Mouse (Mus musculus) lung, postnatal 36 days (tissue): Measurements from ENCODE around the gene Iqck.

Experiments used
- DNase-seq: peaks from one replicate; pipeline ENCODE4 v3.0.0; 2022; ENCODE audit warnings: mixed read lengths

The Iqck gene

DNA sequence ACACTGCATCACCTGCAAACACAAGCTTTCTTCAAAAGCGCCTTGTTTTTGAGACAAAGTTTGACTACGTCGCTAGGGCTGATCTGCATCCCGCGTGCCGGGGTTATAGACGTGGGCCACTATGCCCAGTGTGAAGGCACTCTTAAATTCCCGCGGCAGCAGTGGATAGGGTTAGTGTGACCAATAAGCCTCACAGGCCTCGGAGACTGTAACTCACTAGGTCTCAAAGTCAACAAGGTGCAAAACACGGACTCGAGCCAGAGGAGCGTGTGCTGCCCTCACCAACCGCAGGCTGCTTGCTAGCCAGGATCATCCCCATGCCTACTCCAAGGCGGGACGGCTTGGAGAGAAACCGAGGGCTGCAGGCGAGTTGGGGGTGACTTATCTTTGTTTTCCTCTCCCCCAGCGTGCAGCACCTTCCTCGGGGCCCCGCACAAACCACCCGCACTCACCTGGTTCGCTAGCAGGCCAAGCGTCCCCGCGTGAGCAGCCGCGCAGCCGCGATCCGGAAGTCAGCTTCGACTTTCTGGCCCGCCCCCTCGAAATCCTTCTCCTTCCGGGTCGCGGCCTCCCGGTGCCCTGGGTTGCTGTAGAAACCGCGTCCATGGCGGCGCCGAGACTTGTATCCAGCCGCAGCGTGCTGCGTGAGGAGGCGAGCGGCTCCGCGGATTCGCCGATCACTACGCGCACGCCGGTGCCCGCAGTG lies at the start of gene Iqck:
TSS of gene Iqck (plus strand) at position 582 of the 706 bp plus-strand sequence.
- DNase-seq, result peak; percentile 93

DNA sequence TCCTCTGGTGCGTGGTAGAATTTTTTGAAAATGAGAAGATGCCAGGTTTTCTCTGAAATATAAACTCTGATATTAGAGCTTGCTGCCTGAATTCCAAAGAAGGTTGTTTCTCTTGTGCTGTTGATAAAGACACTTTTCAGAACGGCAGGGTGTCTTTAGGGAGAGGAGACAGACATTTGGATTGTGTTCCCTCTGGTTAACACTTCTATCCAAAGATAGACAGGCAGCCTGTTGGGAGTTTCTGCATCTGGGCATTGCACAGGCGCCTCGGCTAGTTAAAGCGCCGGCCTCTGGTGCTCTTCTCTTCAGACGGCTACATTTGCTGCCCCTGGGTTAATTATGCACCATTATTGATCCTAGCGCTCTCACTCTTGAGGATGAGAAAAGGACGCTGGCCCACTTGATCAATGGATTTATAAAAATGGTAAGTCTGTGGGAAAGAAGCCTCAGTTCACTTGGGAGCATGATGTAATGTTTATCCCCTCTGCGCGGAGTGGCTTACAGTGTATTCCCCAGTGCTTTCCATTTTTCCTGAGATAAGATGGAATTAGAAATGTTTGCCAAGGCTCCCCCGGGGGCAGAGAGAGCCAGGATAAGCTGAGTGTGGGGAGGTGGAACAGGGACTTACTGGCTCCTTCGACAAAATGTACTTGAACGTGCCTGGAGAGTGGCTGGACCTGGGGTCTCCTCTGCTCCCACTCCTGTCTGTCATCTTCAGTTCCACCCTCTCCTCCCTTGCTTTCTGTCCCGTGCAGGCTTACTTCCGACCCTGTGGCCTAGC lies 48.7 kb upstream of the Iqck start:
- no peak for DNase-seq

- DNase-seq, result no peak
Observed at GRCm38 (mm10) chr7:118807899-118808298, 47.7 kb upstream of the Iqck start.

DNA sequence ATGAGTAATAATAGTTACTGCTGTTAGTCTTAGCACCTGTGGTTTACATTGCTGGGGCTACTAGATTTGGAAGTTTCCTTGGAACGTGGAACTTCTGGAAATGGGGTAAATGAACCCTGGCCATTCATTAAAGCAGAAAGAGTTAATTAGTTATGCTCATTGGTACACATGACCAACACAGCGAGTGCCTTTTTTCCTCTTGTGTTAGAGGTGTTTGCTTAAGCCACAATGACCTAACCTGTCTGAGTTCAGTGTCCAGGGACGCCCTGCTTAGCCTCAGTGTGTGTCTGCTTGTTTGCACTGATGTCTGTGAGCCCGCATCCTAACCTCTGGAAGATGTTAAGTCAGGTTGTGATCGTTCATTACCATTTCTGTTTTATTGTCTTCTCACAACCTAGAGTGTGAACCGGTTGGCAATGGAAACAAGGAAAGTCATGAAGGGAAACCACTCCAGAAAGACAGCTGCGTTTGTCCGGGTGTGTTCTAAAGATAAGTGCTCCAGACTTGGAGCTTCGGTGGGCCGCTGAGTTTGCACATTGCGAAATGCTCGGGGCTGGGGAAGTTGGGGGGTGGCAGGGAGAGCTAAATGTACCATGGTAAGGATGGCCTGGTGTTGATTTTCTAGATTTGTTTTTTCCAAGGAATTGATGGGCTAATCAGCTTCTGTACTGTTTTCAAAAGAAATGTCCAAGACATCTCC lies 44.0 kb upstream of the Iqck start:
- no peak for DNase-seq

- DNase-seq, result no peak
Observed at GRCm38 (mm10) chr7:118813592-118813991, 42.0 kb upstream of the Iqck start.

DNA sequence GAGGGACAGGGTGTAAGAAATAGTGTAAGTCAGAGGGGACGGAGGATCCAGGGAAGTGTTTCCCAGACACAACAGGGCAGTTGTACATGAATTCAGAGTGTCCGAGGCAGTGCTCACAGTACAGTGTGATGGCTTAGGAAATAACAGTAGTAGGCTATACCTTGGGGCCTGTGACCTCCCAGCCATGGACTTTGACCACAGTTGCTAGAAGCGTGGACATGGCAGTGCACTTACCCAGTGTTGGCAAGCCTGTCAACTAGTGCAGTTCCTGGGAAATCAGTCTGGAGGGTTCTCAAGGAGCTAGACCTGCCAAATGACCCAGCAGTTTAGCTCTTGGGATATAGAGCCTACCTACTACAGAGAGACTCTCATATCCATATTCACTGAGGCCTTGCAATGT lies 39.3 kb upstream of the Iqck start:
- no peak for DNase-seq

DNA sequence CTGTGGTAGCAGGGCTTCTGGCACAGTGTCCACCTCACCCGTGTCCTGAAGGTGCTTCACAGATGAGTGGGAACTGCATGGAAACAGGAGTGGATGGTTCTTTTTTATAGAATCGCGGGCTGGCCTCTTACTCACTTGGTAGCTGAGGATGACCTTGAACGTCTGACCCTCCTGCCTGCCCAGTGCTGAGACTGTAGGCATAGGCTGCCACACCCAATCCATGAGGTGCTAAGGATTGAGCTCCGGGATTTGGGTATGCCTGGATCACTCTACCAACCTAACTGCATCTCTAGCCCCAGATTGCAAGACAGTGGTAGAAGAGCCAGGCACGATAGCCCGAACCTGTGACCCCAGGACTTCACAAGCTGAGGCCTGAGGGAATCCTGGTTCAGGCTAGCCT lies 37.8 kb upstream of the Iqck start:
- DNase-seq, result no peak

- no peak for DNase-seq
Observed at GRCm38 (mm10) chr7:118819666-118820065, 35.9 kb upstream of the Iqck start.

DNA sequence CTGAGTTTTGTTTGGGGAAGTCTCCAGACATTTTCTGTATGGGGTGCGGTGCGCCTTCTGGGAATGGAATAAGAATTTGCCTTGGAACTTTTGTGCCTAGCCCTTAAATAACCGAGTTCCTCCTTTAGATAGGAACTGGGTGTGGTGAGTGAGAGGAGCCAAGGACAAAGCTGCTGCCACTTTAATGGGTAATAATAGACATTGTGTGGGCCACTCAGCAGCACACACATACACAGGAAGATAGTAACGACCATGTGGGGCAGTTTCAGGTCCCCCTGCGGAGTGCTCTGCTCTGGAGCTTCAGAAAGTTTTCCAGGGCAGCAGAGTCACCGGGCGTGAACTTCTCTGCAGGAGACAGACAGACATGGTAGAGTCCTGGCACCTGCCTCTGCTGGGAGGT lies 34.2 kb upstream of the Iqck start:
- DNase-seq, result peak; percentile 49

GRCm38 (mm10) chr7:118821887-118822556 lies 33.5 kb upstream of the Iqck start:
- DNase-seq, result no peak

DNA sequence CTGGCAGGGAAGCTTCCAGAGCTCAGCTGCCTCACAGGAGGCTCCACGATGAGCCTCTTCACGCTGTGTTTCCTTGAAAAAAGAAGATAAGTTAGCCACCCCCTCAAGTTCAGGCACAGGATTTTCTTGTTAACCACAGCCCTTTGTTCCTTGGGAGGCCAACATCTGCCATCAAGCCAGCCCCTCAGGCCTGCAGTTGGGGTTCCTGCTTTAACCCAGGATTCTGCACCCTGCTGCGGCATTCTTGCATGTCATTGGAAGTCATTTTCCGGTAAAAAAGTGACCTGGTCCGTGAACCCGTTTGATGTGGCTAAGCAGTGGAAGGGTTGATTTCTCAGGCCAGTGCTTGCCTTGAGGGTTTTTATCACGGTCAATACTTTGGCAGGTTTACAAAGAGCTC lies 31.1 kb upstream of the Iqck start:
- no peak for DNase-seq

- peak; percentile 15 for DNase-seq
Observed at GRCm38 (mm10) chr7:118827975-118828416, 27.6 kb upstream of the Iqck start.

DNA sequence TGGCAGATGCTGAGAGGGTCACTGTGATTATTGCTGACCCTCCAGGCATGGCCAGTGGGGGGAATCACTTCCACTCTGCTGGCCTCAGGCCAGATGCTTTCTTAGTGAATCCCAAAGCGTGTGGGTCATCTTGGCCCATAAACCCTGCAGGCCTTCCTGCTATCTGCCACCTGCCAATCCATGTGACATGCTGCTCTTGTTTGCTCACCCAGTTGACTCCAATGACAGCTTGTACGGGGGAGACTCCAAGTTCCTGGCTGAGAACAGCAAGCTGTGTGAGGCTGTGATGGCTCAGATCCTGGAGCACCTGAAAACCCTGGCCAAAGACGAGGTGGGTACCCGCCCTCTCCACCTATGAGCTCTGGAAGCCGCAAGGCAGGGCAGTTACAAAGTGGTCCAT lies 17.7 kb upstream of the Iqck start:
- DNase-seq, result no peak

- DNase-seq, result no peak
Observed at GRCm38 (mm10) chr7:118841030-118841745, 14.4 kb upstream of the Iqck start.

DNA sequence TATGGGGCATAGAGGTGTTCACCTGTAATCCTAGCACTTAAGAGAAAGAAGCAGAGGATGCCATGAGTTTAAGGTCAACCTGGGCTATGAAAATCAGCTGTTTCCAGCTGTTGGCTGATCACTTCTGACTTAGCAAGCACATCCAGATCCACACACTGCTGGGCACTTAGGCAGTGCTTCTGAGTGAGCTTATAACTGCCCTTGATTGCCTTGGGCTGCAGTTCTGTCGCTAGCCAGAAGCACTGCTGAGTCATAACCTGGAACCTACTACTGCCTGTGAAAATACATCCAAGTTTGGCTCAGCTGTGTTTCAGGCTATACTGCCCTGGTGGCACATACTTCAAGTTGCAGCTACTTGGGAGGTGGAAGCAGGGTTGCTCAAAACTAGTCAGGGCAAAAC lies 13.8 kb upstream of the Iqck start:
- peak; percentile 10 for DNase-seq

DNA sequence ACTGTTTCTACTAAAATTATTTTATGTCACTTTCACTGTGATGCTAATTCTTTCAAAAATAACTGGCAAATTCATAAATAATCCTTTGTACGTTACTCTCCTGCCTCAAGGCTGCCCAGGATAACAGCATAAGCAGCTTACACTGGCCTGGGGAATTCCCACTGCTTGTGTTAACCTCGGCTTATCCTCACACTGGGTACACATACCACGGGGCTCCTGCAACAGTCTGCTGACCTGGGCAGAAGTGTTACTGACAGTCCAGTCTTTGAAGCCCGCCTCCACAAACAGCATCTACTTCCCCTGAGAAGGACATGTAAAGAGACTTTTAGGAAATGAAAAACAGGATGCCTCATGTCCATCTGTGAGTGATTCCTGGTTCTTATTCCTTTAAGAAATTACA lies 12.6 kb upstream of the Iqck start:
- DNase-seq, result no peak

GRCm38 (mm10) chr7:118845141-118845540 lies 10.4 kb upstream of the Iqck start:
- DNase-seq, result no peak

DNA sequence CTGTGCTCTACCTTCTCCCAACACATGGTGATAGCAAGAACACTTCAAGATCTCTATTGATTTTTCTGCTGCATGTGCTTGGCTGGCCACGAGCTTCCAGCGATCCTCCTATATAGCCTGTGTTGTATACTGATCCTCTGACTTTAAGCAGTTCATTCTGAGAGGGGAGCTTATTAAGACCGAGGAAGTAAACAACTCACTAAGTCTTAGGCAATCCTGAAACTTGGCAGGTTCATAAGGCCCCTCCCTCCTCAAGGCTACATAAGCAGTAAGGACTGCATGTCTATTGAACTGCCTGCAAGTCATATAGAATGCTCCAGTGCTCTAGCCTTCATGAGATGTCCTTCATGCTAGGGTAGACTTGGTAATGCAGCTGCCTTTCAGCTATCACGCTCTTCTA lies 9.2 kb upstream of the Iqck start:
- DNase-seq, result peak; percentile 71

DNA sequence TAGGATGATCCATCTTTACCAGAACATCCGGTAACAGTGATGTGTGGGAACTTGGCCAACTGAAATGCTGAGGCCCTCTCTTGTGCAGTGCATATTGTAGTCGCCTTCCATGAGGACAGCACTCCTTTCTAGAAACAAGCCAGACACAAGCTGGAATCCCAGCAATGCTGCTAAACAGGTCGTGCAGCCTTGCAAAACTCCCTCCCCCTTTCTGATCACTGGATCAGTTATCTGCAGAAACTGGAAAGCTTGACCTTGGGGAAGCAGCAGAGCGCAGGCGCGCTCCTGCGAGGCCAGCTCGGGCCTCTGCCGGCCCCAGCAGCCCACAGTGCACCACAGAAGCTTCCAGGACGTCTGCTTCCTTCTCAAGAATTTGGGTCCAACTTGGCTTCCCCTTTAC lies 6.8 kb upstream of the Iqck start:
- peak; percentile 66 for DNase-seq

DNA sequence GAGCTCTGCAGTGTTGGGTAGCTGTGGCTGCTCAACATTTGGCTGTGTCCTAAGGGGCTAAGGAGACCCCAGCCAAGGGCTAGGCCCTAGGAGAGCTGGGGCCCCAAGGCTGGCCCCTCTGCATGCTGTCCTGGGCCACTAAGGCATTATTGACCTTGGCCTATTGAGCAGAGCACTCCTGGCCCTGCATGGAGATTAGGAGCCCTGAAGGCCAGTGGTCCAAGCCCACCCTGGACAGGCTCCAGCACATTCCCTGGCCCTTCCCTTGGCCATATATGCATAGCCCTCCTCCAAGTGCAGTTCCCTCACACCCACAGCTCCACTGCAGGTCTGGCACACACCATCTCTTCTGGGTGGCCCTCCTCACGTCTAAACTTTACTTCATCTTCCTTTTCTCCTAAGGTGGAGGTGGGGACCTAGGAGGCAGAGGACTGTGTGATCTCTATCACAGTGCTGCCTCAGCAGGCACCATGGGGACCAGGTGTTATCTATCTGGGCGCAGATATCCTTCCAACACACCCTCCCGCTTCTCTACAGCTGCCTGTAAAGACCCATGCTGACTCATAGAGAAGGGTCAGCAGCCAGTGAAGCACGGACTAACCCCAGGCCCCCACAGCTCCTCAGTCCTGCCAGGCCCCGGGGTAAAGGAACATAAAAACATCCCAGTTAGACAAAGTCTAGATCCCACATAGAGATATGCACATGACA lies 5.9 kb upstream of the Iqck start:
- no peak for DNase-seq

DNA sequence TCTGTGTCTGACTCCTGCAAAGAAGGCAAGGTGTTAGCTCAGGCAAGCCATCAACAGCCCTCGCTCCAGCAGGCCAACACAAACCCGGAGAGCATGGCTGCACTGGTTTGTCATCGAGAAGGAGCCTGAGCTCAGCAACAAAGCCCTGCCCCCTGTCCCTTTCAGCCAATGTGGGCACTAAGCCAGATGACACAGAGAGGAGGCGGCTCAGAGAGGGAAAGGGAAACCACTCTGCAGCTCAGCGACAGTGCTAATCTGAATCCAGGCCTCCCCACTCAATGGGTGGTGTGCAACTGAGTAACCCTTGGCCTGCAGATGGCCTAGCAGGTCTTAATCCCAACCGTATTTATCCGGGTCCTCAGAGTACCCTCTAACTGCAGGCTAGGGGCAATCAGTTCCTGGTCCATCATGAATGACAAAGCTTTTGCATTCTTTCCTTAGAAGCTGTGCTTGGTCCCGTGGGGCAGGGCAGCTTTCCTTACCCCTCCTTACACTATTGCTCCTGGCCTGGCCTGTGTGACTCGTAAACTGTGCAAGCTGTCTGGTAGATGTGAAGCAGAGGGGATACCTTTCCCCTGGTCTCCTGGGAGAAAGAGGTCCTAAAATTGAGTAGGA lies 4.8 kb upstream of the Iqck start:
- peak; percentile 34 for DNase-seq
